Mouse (Mus musculus): Measurements from ENCODE around the gene Dip2b.

Dip2b gene

GRCm38 (mm10) chr15:100129151-100129790, 90.8 kb downstream of the Dip2b start:
- no peak for DNase-seq (ENCODE audit: low spot score)

- no peak for DNase-seq (ENCODE audit: low spot score)
These were observed 101.2 kb downstream of the Dip2b start for GRCm38 (mm10) chr15:100139665-100140064.

DNA sequence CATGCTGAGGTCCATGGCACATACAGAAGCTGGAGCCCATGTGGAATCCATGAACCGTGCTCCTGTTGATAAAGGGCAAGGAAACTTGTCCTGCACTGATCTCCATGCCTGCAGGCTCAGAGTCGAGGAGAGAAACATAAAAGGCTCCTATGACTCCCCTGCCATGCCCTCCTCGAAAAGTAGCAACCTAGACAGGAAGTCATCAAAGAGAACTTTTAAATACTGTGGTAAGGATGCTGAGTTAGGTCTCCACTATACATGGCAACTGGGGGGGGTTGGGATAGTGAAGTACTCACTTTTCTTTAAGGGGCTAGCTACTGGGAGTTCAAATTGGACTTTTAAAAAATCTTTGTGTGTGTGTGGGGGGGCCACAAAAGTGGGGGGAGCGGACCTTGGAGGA, 102.0 kb downstream of the Dip2b start:
- no peak for DNase-seq (ENCODE audit: low spot score)

- no peak for DNase-seq (ENCODE audit: low spot score)
These were observed 104.8 kb downstream of the Dip2b start for GRCm38 (mm10) chr15:100143091-100143801.

- DNase-seq (ENCODE audit: low spot score), result no peak
These were observed 106.7 kb downstream of the Dip2b start for GRCm38 (mm10) chr15:100144854-100145824.

DNA sequence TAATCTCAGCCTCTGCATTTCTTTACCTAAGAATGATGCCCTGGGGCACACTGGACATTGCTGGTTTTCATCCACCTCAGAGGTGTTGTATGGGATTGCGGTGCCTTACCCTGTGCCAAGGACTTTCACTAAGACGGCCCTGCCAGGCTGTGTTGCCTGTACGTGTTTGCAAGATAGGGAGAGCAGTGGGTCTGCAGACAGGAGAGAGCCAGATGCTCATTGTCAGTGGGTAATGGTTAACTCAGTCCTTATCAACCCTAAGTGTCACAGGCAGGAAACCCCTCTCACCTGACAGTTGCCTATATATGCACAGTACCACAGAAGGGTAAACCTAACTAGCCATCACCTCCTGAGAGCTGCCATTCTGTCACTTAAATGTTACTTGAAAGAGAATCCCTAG, 107.5 kb downstream of the Dip2b start:
- DNase-seq (ENCODE audit: low spot score), result no peak

DNA sequence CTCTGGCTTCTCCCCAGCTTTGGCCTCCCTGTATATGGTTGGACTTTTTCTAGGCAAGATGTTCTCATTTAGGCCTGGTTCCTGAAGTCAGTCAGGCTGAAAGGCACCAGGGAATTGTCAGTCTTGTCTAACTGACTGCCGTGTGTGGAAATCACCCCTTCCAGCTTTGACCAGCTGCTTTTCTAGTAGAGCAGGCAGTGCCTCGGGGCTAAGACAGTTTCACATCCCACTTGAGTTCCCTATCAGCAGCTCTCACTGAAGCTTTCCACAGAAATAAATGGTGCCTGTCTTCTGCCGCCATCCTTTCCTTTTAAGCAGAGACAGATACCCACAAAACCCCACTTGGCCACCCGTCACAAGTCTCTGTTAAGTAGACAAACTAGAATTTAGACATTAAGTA, 112.1 kb downstream of the Dip2b start:
- DNase-seq (ENCODE audit: low spot score), result no peak

DNA sequence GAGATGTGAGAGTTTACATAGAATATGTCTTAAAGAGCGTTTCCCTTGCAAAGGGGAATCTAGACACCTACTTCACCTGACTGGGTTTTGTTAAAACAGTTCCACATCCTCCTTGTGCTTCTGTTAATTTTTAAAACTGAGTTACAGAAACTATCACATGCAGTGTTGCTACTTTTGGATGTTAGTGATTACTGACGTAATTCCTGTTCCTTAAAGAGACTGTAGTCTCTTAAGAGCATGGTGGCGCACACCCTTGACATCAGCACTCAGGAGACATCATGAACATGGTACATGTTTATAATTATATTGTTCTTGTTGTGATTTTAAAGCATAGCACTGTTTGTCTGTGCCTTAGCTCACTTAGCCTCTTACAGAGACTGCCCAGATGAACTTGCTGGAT, 113.9 kb downstream of the Dip2b start:
- DNase-seq (ENCODE audit: low spot score), result no peak

- DNase-seq (ENCODE audit: low spot score), result no peak
These were observed 114.6 kb downstream of the Dip2b start for GRCm38 (mm10) chr15:100153024-100153423.

DNA sequence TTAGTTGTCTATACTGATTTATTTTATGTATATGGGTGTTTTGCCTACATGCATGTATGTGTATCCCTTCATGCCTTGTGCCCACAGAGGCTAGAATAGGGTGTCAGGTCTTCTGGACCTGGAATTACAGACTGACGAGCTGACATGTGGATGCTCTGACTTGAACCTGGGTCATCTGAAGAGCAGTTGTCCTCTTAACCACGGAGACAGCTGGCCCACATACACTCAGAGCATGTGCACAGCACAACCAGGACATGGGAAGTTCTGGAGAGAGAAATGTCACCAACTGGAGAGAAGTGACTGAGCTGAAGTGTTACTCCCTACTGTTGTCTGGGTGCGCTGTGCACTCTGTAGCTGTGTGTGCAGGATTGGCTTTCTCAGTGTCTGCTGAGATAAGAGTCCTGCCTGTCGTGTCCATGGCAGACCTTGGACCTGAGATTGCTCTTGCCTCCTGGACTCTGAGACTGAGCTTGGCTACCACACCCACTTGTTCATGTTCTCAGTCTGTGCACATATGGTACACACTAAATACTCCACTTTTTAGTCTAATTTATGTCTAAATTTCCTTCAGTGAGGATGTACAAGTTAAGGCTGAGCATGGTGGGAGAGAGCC, 117.7 kb downstream of the Dip2b start:
- DNase-seq (ENCODE audit: low spot score), result no peak

GRCm38 (mm10) chr15:100156781-100157470, 118.5 kb downstream of the Dip2b start:
- no peak for DNase-seq (ENCODE audit: low spot score)

- no peak for DNase-seq (ENCODE audit: low spot score)
These were observed 120.5 kb downstream of the Dip2b start for GRCm38 (mm10) chr15:100158985-100159384.

DNA sequence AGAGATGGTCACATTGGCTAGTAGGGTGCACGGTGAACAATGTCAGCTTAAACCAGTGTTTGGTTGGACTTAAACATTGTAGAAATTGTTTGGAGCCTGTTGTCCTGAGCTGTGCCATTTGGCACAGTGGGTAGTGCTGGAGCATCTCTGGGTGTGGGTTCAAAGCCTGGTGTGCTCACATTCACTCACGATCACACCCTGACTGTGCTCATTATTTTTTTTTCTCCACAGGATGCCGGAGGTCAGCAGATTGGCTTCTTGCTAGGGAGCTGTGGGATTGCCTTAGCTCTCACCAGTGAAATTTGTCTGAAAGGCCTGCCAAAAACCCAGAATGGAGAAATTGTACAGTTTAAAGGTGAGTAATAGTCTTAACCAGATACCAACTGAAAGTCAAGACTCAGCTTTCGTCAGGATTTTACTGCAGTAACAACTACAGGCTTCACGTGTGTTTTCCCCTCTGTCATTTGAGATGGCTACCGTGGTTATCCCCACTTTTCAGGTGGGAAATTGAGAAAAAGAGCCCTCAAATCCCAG, 123.3 kb downstream of the Dip2b start:
- DNase-seq (ENCODE audit: low spot score), result no peak

GRCm38 (mm10) chr15:100163381-100164051, 125.1 kb downstream of the Dip2b start:
- DNase-seq (ENCODE audit: low spot score), result no peak

DNA sequence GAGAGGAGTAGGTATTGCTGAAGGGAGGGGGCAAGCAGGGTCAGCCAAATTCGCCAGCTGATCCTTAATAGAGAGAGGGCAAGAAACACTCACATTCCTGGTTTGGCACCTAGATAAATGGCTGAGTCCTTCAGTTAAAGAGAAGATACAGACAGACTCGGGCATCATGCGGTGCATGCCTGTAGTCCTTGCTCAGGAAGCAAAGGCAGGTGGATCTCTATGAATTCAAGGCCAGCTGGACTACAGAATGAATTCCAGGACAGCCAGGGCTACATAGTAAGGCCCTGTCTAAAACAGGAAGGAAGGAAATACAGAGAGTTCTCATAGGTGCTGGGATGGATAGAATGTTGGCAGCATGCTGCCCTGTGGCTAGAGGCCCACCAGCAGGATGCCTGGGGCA, 128.0 kb downstream of the Dip2b start:
- no peak for DNase-seq (ENCODE audit: low spot score)

DNA sequence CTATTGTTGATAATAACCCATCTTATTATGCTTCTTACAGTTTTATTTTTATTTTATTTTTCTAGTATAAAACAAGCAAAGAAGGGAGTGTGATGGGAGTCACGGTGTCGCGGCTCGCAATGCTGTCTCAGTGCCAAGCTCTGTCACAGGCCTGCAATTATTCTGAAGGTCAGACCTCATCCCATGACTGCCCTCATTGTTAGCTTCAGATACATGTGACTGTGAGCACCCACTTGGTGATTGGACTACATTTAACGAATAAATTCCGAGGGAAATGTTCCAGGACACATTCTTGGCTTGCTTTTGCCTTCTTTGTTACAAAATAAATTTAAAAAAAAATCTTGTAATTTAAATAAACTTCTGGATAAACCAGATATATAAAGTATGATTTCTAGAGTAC, 129.3 kb downstream of the Dip2b start:
- DNase-seq (ENCODE audit: low spot score), result no peak

DNA sequence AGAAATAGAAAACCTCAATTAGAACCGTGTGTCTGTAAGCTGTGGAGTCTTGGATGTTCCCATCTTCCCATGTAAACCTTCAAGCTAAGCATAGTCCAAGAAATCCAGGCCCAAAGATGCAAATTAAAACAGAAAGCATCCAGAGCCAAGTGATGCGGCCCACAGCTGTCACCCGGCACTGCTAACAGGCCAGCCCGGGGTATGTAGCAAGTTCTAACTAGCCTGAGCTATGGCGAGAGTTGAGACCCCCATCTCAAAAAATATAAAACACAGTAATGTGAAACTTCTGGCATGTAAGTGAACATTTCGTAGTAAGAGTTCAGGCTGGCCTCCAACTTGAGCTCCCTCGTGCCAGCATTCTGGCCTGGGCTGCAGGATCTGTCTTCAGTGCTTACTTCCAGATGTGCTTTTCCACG, 129.7 kb downstream of the Dip2b start:
- no peak for DNase-seq (ENCODE audit: low spot score)

GRCm38 (mm10) chr15:100175176-100175575, 136.7 kb downstream of the Dip2b start:
- no peak for DNase-seq (ENCODE audit: low spot score)

DNA sequence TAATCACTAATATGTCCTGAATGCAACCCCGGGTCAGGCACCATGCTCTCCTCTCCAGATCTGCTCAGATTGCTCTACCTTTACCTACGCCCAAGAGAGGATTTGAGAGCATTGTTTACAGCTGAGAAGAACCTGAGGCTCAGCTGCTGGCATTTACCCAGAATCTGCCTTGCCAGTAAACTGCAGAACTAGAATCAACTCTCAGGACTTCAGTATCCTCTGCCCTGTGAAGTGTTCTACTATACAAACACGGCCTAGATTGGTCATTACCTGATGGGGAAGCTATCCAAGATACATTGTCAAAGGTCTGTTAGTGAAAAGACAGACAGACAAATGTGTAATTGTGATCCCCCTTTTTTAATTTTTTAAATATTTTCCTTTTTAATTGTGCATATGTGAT, 138.7 kb downstream of the Dip2b start:
- no peak for DNase-seq (ENCODE audit: low spot score)

GRCm38 (mm10) chr15:100177575-100177974, 139.1 kb downstream of the Dip2b start:
- DNase-seq (ENCODE audit: low spot score), result no peak

DNA sequence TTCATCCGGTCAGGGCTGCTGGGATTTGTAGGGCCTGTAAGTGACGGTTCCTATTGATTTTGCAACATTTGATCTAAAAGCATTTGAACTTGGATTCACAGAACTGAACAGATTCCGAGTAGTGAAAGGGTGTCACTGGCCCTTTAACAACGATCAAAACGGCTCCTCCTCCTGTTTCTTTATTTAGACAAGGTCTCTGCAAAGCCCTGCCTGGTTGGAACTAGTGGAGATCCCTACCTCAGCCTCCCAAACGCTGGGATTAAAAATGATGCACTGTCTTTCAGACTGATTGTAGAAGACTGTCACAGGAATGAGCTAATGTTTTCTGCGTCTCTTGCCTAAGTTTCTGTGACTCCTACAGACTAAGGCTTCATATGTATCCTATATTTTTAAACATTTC, 140.0 kb downstream of the Dip2b start:
- DNase-seq (ENCODE audit: low spot score), result no peak

All from lung, postnatal 25 days (tissue).